Mouse (Mus musculus): ENCODE measurements around the gene Col4a4. TPM values are rescaled to one million over a fixed set of nuclear protein-coding genes. Genes with fewer than 3 reads are reported as not detected.

Col4a4 gene
- polyA plus RNA-seq, 1 experiment from 2014 or later = 0.92 TPM

GRCm38 (mm10) chr1:82618001-82618400 lies 31.4 kb upstream of the Col4a4 start:
- Histone ChIP-seq H3K36me3 (no peaks in the 10 kb centered on the region), H3K9me3 (replicated peaks) (no peaks in the 10 kb centered on the region), H3K9ac (no peak overlapping the region), H3K4me1 (replicated peaks) (no peaks in the 10 kb centered on the region), H3K27me3 (no peaks in the 10 kb centered on the region), H3K27ac (no peak overlapping the region), H3K4me2 (no peak overlapping the region), H3K4me3 (no peak overlapping the region)
- ATAC-seq (replicated peaks; ENCODE audit: insufficient number of reproducible peaks, insufficient read depth, low FRiP score, low read depth) = no peak
- WGBS = 80% methylated on average over 5 of the region's 5 CpGs

- no peaks in the 10 kb centered on the region for H3K9me3 ChIP-seq (replicated peaks)
These were observed 25.5 kb upstream of the Col4a4 start for GRCm38 (mm10) chr1:82612061-82612660.

GRCm38 (mm10) chr1:82608646-82609262 lies 22.1 kb upstream of the Col4a4 start:
- no peak for ATAC-seq (replicated peaks; ENCODE audit: insufficient number of reproducible peaks, insufficient read depth, low FRiP score, low read depth)

More at GRCm38 (mm10) chr1:82612061-82612660, 25.5 kb upstream of the Col4a4 start:
- Histone ChIP-seq H3K4me1 (replicated peaks) (no peaks in the 10 kb centered on the region), H3K4me3 (no peak overlapping the region), H3K9ac (no peak overlapping the region), H3K27me3 (no peaks in the 10 kb centered on the region), H3K27ac (no peak overlapping the region), H3K36me3 (no peaks in the 10 kb centered on the region), H3K4me2 (no peak overlapping the region)
- WGBS = 74% methylated on average over 9 of the region's 9 CpGs
- ATAC-seq (replicated peaks; ENCODE audit: insufficient number of reproducible peaks, insufficient read depth, low FRiP score, low read depth) = no peak

DNA sequence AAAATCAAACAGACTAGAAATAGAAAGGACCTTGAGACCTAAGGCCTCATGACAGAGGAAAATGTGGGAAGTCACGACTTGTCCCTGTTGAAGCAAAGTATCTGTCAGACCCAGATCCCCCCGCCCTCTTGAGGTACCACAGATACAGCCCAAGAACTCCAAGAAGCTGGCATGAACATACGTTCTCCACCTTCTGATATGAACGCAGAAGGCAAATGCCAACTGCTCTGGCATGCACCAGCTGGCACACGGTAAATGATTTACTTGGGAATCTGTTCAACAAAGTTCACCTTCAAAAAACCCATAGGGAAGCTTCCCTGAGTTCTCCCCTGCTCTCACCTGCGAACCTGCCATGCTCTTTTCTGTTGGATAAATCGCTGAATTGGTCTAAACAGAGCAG lies 19.2 kb upstream of the Col4a4 start:
- H3K9me3 ChIP-seq (replicated peaks) = no peaks in the 10 kb centered on the region
- no peak for ATAC-seq (replicated peaks; ENCODE audit: insufficient number of reproducible peaks, insufficient read depth, low FRiP score, low read depth)
- H3K9ac ChIP-seq = no peak overlapping the region
- peaks cover 2% of the 10 kb centered on the region; the same call in 1 of the 2 replicates for H3K4me1 ChIP-seq (replicated peaks)
- no peak overlapping the region for H3K27ac ChIP-seq
- no peaks in the 10 kb centered on the region for H3K27me3 ChIP-seq
- 79% methylated on average over 7 of the region's 7 CpGs for whole genome bisulfite sequencing
- H3K4me3 ChIP-seq = no peak overlapping the region
- H3K4me2 ChIP-seq = no peak overlapping the region
- no peaks in the 10 kb centered on the region for H3K36me3 ChIP-seq

More at GRCm38 (mm10) chr1:82608646-82609262, 22.1 kb upstream of the Col4a4 start:
- H3K4me2 ChIP-seq = no peak overlapping the region
- H3K4me3 ChIP-seq = no peak overlapping the region
- H3K27me3 ChIP-seq = no peaks in the 10 kb centered on the region
- H3K9ac ChIP-seq = no peak overlapping the region
- H3K4me1 ChIP-seq (replicated peaks) = no peaks in the 10 kb centered on the region
- H3K27ac ChIP-seq = no peak overlapping the region
- no peaks in the 10 kb centered on the region for H3K36me3 ChIP-seq
- WGBS = 53% methylated on average over 9 of the region's 9 CpGs
- no peaks in the 10 kb centered on the region for H3K9me3 ChIP-seq (replicated peaks)

DNA sequence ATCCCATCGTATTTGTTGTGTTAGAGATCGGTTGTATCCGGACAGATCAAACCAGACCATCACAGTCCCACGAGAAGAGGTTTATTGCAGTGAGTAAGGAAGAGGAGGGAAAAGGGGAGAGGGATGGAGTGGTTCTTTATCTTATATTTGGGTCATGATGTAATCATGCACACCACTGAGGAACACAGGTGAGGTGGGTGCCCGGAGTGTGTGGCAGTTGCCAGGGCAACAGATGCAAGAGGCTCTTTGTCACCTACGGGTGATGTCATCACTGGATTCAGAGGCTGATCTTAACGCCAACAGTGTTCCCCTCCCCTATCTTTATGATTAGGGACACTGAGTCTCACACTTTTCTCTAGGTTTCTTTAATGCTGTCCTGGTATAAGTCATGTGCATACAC lies 18.7 kb upstream of the Col4a4 start:
- H3K27me3 ChIP-seq = no peaks in the 10 kb centered on the region
- no peak for ATAC-seq (replicated peaks; ENCODE audit: insufficient number of reproducible peaks, insufficient read depth, low FRiP score, low read depth)
- H3K9me3 ChIP-seq (replicated peaks) = no peaks in the 10 kb centered on the region

DNA sequence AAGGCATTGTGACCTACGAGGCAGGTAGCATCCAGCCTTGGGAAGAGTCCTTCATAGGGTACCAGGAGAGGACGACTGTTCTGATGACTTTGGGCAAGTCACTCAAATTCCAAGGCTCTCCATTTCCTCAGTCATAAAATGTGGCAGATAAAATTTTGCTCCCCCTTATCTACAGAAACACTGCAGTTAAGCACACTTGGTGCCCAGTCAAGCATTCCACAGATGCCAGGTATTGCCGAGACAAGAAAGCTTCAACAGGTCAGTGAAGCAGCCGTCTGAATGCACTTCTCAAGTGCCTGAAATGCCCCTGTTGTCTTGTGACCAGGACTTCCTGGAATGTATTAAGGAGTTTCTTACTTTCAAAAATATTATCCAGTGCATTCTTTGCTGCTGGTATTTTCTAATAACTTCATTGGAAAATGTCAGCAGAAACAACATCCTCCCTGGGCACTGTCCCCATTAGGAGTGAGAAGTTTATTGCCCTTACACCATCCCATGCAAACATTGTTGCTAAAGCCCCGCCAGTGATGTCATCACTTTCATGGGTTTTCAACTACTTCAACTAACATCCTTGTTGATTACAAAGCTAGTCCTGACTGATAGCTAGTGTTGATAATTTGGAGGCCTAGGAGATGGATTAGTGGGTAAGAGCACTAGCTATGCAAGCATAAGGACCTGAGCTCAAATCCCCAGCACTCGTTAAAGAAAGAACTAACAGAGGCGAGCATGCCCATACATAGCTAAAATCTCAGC lies 16.7 kb upstream of the Col4a4 start:
- Histone ChIP-seq H3K9me3 (replicated peaks) (no peaks in the 10 kb centered on the region), H3K4me1 (replicated peaks) (peaks cover 2% of the 10 kb centered on the region; the same call in 1 of the 2 replicates), H3K4me2 (no peak overlapping the region), H3K27me3 (no peaks in the 10 kb centered on the region), H3K9ac (no peak overlapping the region), H3K36me3 (no peaks in the 10 kb centered on the region), H3K4me3 (no peak overlapping the region), H3K27ac (no peak overlapping the region)
- ATAC-seq (replicated peaks; ENCODE audit: insufficient number of reproducible peaks, insufficient read depth, low FRiP score, low read depth) = no peak
- WGBS = 56% methylated on average over 7 of the region's 7 CpGs

More for the DNA sequence above, 18.7 kb upstream of the Col4a4 start:
- Histone ChIP-seq H3K4me2 (no peak overlapping the region), H3K9ac (no peak overlapping the region), H3K4me3 (no peak overlapping the region), H3K4me1 (replicated peaks) (peaks cover 2% of the 10 kb centered on the region; the same call in 1 of the 2 replicates), H3K27ac (no peak overlapping the region), H3K36me3 (no peaks in the 10 kb centered on the region)
- 80% methylated on average over 7 of the region's 7 CpGs for WGBS

DNA sequence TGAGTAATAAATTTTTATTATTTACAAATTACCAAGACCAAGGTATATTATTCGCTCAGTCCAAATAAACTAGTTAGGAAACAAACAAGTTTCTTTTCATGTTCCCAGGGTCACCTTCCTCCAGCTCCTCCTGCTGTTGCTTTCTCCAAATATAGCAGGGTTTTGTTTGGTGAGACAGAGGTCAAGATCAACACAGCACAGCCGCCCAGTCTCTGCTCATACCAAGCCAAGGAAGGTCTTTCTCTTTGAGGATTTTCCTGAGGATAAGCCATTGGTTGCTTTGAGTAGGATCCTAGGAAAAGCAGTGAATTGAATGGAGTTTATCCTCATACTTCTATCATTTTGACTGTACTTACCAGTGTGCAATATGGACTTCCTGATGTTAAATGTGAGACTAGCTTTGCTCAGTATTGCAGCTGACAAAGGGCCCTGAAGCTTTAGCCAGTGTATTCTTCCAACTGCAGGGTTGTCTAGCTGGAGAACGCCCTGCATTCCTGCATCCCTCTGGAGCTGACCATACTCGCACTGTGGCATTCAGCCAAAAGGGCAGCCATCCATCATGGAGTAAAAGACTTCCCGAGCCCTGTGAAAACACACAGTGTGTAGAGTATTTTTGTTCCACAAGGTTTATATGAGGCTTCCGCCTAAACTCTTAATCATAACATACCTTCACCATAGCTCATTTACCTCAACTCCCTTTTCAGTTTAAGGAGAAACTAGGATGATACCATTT lies 10.4 kb upstream of the Col4a4 start:
- Histone ChIP-seq H3K4me3 (no peak overlapping the region), H3K4me1 (replicated peaks) (peaks cover 5% of the 10 kb centered on the region), H3K9me3 (replicated peaks) (no peaks in the 10 kb centered on the region), H3K27me3 (no peaks in the 10 kb centered on the region), H3K9ac (no peak overlapping the region), H3K4me2 (no peak overlapping the region), H3K36me3 (no peaks in the 10 kb centered on the region), H3K27ac (no peak overlapping the region)
- WGBS = 39% methylated on average over 6 of the region's 6 CpGs
- no peak for ATAC-seq (replicated peaks; ENCODE audit: insufficient number of reproducible peaks, insufficient read depth, low FRiP score, low read depth)

DNA sequence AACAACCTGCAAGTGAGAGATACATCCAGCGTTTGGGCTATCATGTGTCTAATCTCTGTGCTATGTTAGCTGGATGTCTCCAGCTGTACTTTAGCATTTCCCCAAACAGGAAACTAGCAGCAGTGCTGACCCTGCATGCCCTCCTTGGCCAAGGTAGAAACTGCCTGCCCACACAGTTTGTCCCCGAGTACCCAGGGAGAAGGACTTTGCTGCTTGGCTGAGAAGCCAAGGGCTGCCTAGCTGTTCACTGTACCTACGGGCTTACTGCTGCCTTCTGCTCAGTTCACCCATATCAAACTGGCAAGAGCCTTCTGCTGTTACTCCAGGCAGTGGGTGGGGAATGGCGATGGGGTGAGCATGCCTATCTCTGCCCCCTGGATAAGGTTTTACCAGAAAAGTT lies 3.6 kb upstream of the Col4a4 start:
- H3K9ac ChIP-seq = no peak overlapping the region
- 54% methylated on average over 4 of the region's 4 CpGs for WGBS
- no peaks in the 10 kb centered on the region for H3K9me3 ChIP-seq (replicated peaks)
- H3K4me2 ChIP-seq = no peak overlapping the region
- ATAC-seq (replicated peaks; ENCODE audit: insufficient number of reproducible peaks, insufficient read depth, low FRiP score, low read depth) = no peak
- peaks cover 26% of the 10 kb centered on the region for H3K27me3 ChIP-seq
- H3K36me3 ChIP-seq = no peaks in the 10 kb centered on the region
- no peak overlapping the region for H3K27ac ChIP-seq
- peaks cover 14% of the 10 kb centered on the region for H3K4me1 ChIP-seq (replicated peaks)
- no peak overlapping the region for H3K4me3 ChIP-seq

DNA sequence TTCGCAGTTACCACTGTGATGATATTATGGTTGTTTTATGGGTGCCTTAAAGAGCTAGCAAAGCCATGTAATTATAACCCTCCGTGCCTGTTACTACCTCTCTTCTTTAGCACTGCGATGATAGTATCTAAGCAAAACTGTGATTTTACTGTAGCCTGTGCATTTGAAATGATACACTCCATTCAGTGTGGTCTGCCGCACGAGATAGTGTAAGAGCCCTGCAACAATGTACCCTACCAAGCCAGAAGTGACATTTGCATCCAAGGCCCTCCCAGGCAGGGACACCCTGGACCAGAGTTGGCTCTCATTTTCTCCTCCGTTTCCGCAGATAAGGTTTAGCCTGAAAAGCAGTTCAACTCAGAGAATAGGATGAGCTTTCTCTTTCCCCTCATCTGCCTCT lies 668 bp downstream of the Col4a4 start:
- ATAC-seq (replicated peaks; ENCODE audit: insufficient number of reproducible peaks, insufficient read depth, low FRiP score, low read depth) = no peak
- WGBS = 64% methylated on average over 7 of the region's 7 CpGs
- H3K9me3 ChIP-seq (replicated peaks) = no peaks in the 10 kb centered on the region
- peak overlapping the region; percentile 51; the same call in 1 of the 2 replicates for H3K4me3 ChIP-seq
- no peak overlapping the region for H3K9ac ChIP-seq
- H3K36me3 ChIP-seq = no peaks in the 10 kb centered on the region
- H3K4me2 ChIP-seq = peak overlapping the region; percentile 89; the same call in 1 of the 2 replicates
- no peak overlapping the region for H3K27ac ChIP-seq
- peaks cover 14% of the 10 kb centered on the region for H3K4me1 ChIP-seq (replicated peaks)
- H3K27me3 ChIP-seq = peaks cover 35% of the 10 kb centered on the region

DNA sequence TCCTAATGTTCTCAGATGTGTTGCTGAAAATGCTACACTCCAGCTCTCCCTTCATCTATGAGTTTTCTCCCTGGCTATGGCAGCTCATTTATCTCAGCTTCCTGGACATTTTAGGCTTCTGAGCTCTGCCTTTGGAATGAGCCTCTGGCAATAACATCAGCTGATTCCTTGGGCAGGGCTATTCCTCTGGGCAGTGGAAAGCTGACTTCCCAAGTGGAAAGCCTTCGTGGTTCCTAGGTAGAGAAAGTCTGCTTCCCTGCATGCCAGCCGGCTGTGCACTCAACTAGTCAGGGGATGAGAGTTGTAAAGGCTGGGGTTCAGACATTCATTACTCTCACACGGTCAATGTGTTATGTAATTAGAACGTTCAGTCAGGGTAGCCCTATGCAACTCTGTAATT lies 8.3 kb downstream of the Col4a4 start:
- Histone ChIP-seq H3K36me3 (no peaks in the 10 kb centered on the region), H3K4me2 (no peak overlapping the region), H3K9me3 (replicated peaks) (no peaks in the 10 kb centered on the region), H3K27ac (peak overlapping the region; percentile 36; the same call in 1 of the 2 replicates), H3K4me3 (no peak overlapping the region), H3K27me3 (no peaks in the 10 kb centered on the region), H3K9ac (no peak overlapping the region), H3K4me1 (replicated peaks) (peaks cover 9% of the 10 kb centered on the region)
- 43% methylated on average over 4 of the region's 4 CpGs for WGBS
- 0 out of 2 replicates have a peak, but pooled peaks have one; percentile 4 for ATAC-seq (replicated peaks; ENCODE audit: insufficient number of reproducible peaks, insufficient read depth, low FRiP score, low read depth)

DNA sequence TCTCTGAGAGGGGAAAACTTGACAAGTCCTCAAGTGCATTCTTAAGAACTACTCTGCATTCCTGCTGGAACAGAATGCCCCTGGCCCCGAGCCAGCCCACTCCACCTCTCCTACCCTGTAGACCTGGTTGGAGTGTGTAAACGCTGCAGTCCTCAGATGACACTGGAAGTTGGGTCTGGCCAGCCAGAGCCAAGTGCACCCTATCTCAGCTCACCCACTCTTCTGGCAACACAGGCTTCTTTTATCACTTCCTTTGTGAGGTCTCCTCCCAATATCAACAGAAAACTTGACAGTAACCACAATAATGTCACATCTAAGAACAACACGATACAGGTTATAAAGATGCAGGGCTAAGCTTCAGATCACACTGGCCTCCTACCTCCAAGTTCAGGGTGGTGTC lies 8.7 kb downstream of the Col4a4 start:
- H3K27ac ChIP-seq = 0 out of 2 replicates have a peak overlapping the region, but pooled peaks have one; percentile 36
- H3K4me3 ChIP-seq = no peak overlapping the region

More for the DNA sequence above, 8.7 kb downstream of the Col4a4 start:
- Histone ChIP-seq H3K36me3 (no peaks in the 10 kb centered on the region), H3K9ac (no peak overlapping the region), H3K4me1 (replicated peaks) (peaks cover 9% of the 10 kb centered on the region), H3K9me3 (replicated peaks) (no peaks in the 10 kb centered on the region), H3K27me3 (no peaks in the 10 kb centered on the region), H3K4me2 (peak overlapping the region; percentile 4; the same call in 1 of the 2 replicates)
- peak; percentile 43; the same call in 1 of the 2 replicates for ATAC-seq (replicated peaks; ENCODE audit: insufficient number of reproducible peaks, insufficient read depth, low FRiP score, low read depth)
- WGBS = 22% methylated on average over 3 of the region's 3 CpGs

Measured in heart, embryonic 15.5 days (tissue).